Mouse (Mus musculus) liver, embryonic 14.5 days (tissue): Measurements from ENCODE around the gene Rnf113a2.

ENCODE experiments used
- CTCF ChIP-seq: IDR thresholded peaks from 2 replicates; pipeline ENCODE4 v1.5.1; 2016; ENCODE audit warnings: antibody characterized with exemption, low read depth, control low read depth
- EP300 ChIP-seq: IDR thresholded peaks from 2 replicates; pipeline ENCODE4 v1.6.1; 2016; ENCODE audit warnings: antibody characterized with exemption, low read depth

DNA sequence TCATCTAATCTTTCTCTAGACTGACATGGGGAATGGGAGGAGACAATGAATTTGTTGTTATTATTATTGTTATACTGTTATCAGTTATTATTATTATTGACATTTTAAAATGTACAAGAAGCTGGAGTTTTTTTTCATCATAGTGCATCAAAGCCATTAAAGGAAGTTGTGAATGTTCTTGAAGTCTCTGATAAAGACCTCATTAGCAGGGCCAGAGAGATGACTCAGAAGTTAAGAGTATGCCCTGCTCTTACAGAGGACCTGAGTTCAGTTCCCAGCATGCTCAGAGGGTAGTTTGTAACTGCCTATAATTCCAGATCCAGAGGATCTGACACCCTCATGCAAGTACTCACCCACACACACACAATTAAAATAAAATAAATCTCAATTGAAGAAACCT is 19.3 kb upstream of the Rnf113a2 start:
- TF ChIP-seq CTCF (no peak), EP300 (no peak)
